Mouse (Mus musculus) olfactory bulb, adult 2 months (tissue): ENCODE measurements around the gene Atl3. TPM values are rescaled to one million over a fixed set of nuclear protein-coding genes. Genes with fewer than 3 reads are reported as not detected.

Source experiments
- H3K27ac ChIP-seq: fragments of 200-500 bp; 2 replicates; pipeline ENCODE4 v1.5.1; 2012; ENCODE audit warnings: low read depth, low read length; ENCODE audit not compliant: insufficient read depth
- H3K4me1 ChIP-seq: fragments of 200-500 bp; 2 replicates; pipeline ENCODE4 v1.6.1; 2012; ENCODE audit warnings: low read length; ENCODE audit not compliant: control insufficient read depth, insufficient read depth
- H3K4me3 ChIP-seq: fragments of 200-500 bp; 2 replicates; pipeline ENCODE4 v1.5.1; 2012; ENCODE audit warnings: mild to moderate bottlenecking, low read depth, low read length, moderate library complexity; ENCODE audit not compliant: insufficient read depth
- CTCF ChIP-seq: fragments of 200-500 bp; IDR thresholded peaks from 2 replicates; pipeline ENCODE4 v1.5.1; 2012; ENCODE audit warnings: low read depth, mild to moderate bottlenecking, low read length, moderate library complexity; ENCODE audit not compliant: insufficient read depth
- POLR2A ChIP-seq: fragments of 200-500 bp; IDR thresholded peaks from 2 replicates; pipeline ENCODE4 v1.6.1; 2012; ENCODE audit warnings: mild to moderate bottlenecking, low read depth, low read length, moderate library complexity; ENCODE audit not compliant: insufficient read depth
- WGBS: fragments of 180-500 bp; shearing (Covaris S2); methylation state at CpG from one replicate; pipeline ENCODE4 v1.1.7; 2018; 5-methylcytosine and 5-hydroxymethylcytosine counted together
- polyA plus RNA-seq: library from polyadenylated mRNA; stranded (reverse); fragments of >200 nt; gene quantifications from 2 replicates; pipeline ENCODE4 v1.2.4, GENCODE M21; 2012; ENCODE audit warnings: low replicate concordance; ENCODE audit not compliant: missing spikeins, insufficient read depth, insufficient read length

Atl3 gene
- polyA plus RNA-seq, 1 experiment = not detected

DNA sequence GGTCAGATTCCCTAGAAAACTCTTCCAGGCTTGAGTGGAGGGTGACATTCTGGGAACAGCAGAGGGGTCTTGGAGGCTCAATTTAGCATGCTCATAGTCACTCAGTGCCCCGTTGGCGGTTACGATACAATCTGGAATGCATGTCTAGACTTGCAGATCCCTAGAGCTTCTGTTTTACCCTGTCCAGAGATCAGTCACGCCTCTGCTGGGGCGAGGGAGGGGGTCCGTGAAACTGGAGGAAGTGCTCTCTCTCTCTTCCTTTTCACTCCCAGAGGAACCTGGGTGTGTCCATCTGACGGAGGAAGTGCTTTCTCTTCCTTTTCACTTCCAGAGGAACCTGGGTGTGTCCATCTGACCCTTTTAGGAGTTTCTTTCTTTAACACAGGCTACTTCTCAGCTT, 89.3 kb downstream of the Atl3 start:
- Histone ChIP-seq H3K4me3 (no peak overlapping the region), H3K4me1 (peaks cover 6% of the 10 kb centered on the region; the same call in 1 of the 2 replicates), H3K27ac (no peak overlapping the region)
- WGBS = 77% methylated on average over 7 of the region's 7 CpGs
- TF ChIP-seq CTCF = no peak
- no peak for TF ChIP-seq POLR2A

DNA sequence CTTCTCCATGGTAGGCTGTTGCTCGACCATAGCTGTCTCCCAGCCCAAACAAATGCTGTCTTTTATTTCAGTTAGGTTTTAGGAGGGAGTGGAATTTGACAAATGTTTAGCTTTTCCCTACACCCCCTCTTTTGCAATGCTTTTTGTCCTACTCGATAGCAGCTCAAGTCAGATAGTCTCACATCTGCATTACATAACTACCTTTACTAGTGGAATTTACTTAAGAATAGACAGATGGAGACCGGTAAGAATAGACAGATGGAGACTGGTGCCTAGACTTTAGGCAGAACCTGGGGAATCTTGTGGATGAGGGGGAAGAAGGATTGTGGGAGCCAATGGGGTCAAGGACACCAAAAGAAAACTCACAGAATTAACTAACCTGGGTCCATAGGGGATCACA, 89.8 kb downstream of the Atl3 start:
- TF ChIP-seq POLR2A (no peak), CTCF (no peak)
- 69% methylated on average over 3 of the region's 3 CpGs for WGBS
- no peak overlapping the region for H3K27ac ChIP-seq

DNA sequence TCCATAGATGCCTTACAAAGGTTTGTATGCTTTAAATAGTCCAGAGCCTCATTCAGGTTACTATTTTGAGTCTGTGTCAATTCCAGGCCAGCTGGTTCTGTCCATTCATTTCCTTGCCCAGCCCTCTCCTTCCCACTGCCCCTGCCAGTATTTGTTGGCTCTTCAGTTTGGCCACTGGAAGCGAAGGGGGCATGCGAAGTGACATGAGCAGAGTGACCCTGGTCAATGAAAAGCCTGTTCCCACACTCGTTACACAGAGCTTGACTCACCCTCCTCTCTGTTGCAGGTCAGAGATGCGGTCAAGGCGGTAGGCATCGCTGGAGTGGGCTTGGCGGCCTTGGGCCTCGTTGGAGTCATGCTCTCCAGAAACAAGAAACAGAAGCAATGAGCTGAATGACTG, 91.4 kb downstream of the Atl3 start:
- Histone ChIP-seq H3K4me3 (no peak overlapping the region), H3K4me1 (peaks cover 6% of the 10 kb centered on the region; the same call in 1 of the 2 replicates), H3K27ac (no peak overlapping the region)
- TF ChIP-seq POLR2A (no peak), CTCF (no peak)
- WGBS = 52% methylated on average over 8 of the region's 8 CpGs

More for the DNA sequence above, 89.8 kb downstream of the Atl3 start:
- peaks cover 6% of the 10 kb centered on the region; the same call in 1 of the 2 replicates for H3K4me1 ChIP-seq
- H3K4me3 ChIP-seq = no peak overlapping the region

DNA sequence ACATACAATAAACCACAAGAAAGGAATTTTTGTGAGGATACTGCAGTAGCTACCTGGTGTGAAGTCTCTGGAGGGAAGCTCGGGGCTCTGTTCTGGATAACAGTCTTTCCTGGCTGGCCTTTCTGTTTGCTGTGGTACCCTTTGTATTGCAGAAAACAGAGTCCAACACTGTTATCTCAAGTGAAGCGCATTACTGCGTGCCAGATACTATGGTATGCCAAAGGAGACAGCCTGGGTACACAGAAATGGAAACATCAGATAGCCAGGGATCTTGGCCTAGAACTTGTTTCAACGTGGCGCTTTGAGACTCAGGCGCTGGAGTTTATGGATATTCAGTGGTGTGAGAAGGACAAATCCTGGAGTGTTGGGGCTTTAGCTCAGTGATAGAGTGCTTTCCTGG, 91.9 kb downstream of the Atl3 start:
- Histone ChIP-seq H3K4me1 (peaks cover 6% of the 10 kb centered on the region; the same call in 1 of the 2 replicates), H3K4me3 (no peak overlapping the region), H3K27ac (no peak overlapping the region)
- TF ChIP-seq POLR2A (no peak), CTCF (no peak)
- WGBS = 87% methylated on average over 6 of the region's 6 CpGs

Other genes starting within 250 kb of the Atl3 start
- not detected in 2 replicates for gene Rcor2, start 226.7 kb upstream of the Atl3 start, polyA plus RNA-seq
- not detected in 2 replicates for gene Mark2, start 152.2 kb upstream of the Atl3 start, polyA plus RNA-seq
- not detected in 2 replicates for gene Spindoc, start 111.0 kb upstream of the Atl3 start, polyA plus RNA-seq
- gene 2700081O15Rik, start 76.4 kb upstream of the Atl3 start, polyA plus RNA-seq = 113 TPM in 1 of 2 replicates, not detected in the other
- 345 and 642 TPM in 2 replicates for gene Rtn3, start 10.8 kb upstream of the Atl3 start, polyA plus RNA-seq
- gene Pla2g16, start 63.4 kb downstream of the Atl3 start, polyA plus RNA-seq = not detected in 2 replicates
- not detected in 2 replicates for gene Lgals12, start 113.2 kb downstream of the Atl3 start, polyA plus RNA-seq
- gene Hrasls5, start 118.5 kb downstream of the Atl3 start, polyA plus RNA-seq = not detected in 2 replicates
- gene Slc22a19, start 217.3 kb downstream of the Atl3 start, polyA plus RNA-seq = not detected in 2 replicates